Mouse (Mus musculus): ENCODE results near the gene Arl6.

GRCm38 (mm10) chr16:59685135-59685534 lies 45.9 kb upstream of the Arl6 start:
- TF ChIP-seq ZNF384 (IDR thresholded peaks at IDR 0.05; ENCODE audit: low read depth, low read length) (no peak), HCFC1 (IDR thresholded peaks at IDR 0.05; ENCODE audit: borderline replicate concordance, insufficient read depth, low read length) (no peak), ZC3H11A (IDR thresholded peaks at IDR 0.05; ENCODE audit: borderline replicate concordance, low read depth, low read length) (no peak), CHD2 (IDR thresholded peaks at IDR 0.05; ENCODE audit: low read depth, low read length) (no peak)

Measured in ES-E14 (cell line).